Mouse (Mus musculus): ENCODE results near the gene Ocel1. TPM values are rescaled to one million over a fixed set of nuclear protein-coding genes. Genes with fewer than 3 reads are reported as not detected.

The Ocel1 gene
- polyA plus RNA-seq, 1 experiment from 2014 or later: 4.6 TPM

- peak; percentile 82 for ATAC-seq (ENCODE audit: insufficient read depth)
- peak within 1 kb of the TSS; percentile 95 for H3K9ac ChIP-seq
- H3K9me3 ChIP-seq (replicated peaks): no peaks in the 10 kb centered on the region
- peaks cover 44% of the 10 kb centered on the region for H3K36me3 ChIP-seq (replicated peaks)
- 12% methylated on average over 33 of the region's 33 CpGs for WGBS (ENCODE audit: insufficient replicate concordance)
- H3K4me2 ChIP-seq: peak within 1 kb of the TSS; percentile 86
- peak within 1 kb of the TSS; percentile 98 for H3K4me3 ChIP-seq (replicated peaks)
- H3K27ac ChIP-seq (replicated peaks): peak within 1 kb of the TSS; percentile 88
- no peaks in the 10 kb centered on the region for H3K27me3 ChIP-seq
- peaks cover 42% of the 10 kb centered on the region for H3K4me1 ChIP-seq (replicated peaks)
Measured at GRCm38 (mm10) chr8:71405401-71406098, 34.5 kb downstream of the Ocel1 start, which contains the start of gene Ankle1. TSS of gene Ankle1 (plus strand) at chr8:71406010.

DNA sequence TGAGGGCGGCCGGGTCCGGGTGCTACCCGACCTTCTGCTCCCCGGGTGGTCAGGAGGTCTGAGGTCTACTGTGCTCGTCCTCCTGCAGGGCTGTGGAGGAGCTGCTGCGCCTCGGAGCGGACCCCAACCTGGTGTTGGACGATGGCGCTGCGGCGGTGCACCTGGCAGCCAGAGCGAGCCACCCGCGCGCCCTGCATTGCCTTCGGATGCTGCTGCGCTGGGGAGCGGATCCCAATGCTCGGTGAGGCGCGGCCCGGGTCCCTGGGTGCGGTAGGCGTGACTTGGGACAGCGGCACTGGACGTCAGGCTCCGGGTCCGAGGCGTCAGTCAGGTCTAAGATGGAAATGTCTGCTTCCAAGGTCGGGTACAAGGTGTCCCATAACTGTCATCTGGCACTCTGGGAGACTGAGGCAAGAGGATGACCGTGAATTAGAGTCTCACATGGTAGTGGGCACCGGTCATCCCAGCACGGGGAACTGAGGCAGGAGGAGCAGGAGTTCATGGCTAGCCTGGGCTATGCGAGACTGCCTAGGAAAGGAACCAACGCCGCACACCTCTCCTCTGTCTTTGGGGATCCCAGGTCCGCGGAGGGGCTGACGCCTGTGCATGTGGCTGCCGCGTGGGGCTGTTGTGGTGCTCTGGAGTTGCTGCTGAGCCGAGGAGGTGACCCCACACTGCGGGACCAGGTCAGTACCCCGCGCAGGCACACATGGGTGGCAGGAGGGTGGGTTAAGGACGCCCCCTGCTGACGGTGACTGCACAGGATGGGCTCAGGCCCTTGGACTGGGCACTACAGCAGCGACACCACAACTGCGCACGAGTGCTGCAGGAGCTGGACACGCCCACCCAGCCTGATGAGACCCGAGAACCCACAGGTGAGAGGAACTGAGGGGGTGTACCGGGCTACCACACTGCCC is 35.3 kb downstream of the Ocel1 start:
- Histone ChIP-seq H3K4me2 (peak overlapping the region; percentile 86), H3K9me3 (replicated peaks) (no peaks in the 10 kb centered on the region), H3K36me3 (replicated peaks) (peaks cover 39% of the 10 kb centered on the region), H3K9ac (peak overlapping the region; percentile 95), H3K27me3 (no peaks in the 10 kb centered on the region), H3K4me1 (replicated peaks) (peaks cover 44% of the 10 kb centered on the region), H3K4me3 (replicated peaks) (peak overlapping the region; percentile 98), H3K27ac (replicated peaks) (peak overlapping the region; percentile 88)
- peak; percentile 75 for ATAC-seq (ENCODE audit: insufficient read depth)
- WGBS (ENCODE audit: insufficient replicate concordance): under 1% methylated on average over 55 of the region's 55 CpGs

DNA sequence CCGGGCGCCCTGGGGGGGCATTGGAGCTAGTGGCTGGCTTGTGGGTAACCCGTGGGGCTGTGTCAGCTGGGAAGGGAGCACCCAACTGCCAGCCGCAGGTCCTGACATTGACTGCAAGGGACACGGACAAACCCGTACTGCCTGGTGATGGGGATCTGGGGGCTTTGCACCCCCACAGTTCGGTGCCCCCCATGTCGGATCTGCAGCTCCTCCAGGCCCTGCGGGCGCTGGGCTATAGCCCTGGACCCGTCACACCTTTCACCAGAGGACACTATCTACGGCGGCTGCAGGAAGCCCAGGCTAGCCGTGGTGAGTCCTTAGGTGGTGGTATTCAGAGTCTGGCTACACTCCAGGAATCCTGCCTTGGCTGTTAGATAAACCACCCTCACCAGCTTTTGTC is 36.3 kb downstream of the Ocel1 start:
- H3K36me3 ChIP-seq (replicated peaks): peaks cover 37% of the 10 kb centered on the region
- no peak overlapping the region for H3K27ac ChIP-seq (replicated peaks)
- no peaks in the 10 kb centered on the region for H3K9me3 ChIP-seq (replicated peaks)
- ATAC-seq (ENCODE audit: insufficient read depth): no peak
- H3K4me2 ChIP-seq: peak overlapping the region; percentile 86
- H3K4me1 ChIP-seq (replicated peaks): peaks cover 52% of the 10 kb centered on the region
- H3K27me3 ChIP-seq: no peaks in the 10 kb centered on the region
- 84% methylated on average over 14 of the region's 14 CpGs for WGBS (ENCODE audit: insufficient replicate concordance)
- H3K9ac ChIP-seq: no peak overlapping the region
- H3K4me3 ChIP-seq (replicated peaks): peak overlapping the region; percentile 98

DNA sequence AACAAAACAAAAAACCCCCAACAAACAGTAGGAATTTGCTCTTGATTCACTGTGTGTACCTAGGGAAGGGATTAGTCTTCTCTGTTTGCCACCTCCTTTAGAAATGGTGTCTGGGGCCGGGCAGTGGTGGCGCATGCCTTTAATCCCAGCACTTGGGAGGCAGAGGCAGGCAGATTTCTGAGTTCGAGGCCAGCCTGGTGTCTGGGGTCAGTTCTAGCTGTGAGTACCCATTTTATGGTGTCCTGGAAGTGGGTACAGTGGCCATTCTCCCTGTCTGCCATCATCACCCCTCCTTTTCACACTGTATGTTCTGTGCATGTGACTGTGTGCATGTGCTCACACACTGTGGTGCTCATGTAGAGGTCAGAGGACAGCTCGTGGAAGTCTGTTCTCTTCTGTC is 37.1 kb downstream of the Ocel1 start:
- H3K27ac ChIP-seq (replicated peaks): no peak overlapping the region
- H3K4me1 ChIP-seq (replicated peaks): peaks cover 52% of the 10 kb centered on the region
- H3K4me2 ChIP-seq: no peak overlapping the region
- H3K36me3 ChIP-seq (replicated peaks): peaks cover 37% of the 10 kb centered on the region
- no peak for ATAC-seq (ENCODE audit: insufficient read depth)
- no peak overlapping the region for H3K9ac ChIP-seq
- no peak overlapping the region for H3K4me3 ChIP-seq (replicated peaks)
- H3K9me3 ChIP-seq (replicated peaks): no peaks in the 10 kb centered on the region
- no peaks in the 10 kb centered on the region for H3K27me3 ChIP-seq
- WGBS (ENCODE audit: insufficient replicate concordance): 91% methylated on average over 4 of the region's 4 CpGs

DNA sequence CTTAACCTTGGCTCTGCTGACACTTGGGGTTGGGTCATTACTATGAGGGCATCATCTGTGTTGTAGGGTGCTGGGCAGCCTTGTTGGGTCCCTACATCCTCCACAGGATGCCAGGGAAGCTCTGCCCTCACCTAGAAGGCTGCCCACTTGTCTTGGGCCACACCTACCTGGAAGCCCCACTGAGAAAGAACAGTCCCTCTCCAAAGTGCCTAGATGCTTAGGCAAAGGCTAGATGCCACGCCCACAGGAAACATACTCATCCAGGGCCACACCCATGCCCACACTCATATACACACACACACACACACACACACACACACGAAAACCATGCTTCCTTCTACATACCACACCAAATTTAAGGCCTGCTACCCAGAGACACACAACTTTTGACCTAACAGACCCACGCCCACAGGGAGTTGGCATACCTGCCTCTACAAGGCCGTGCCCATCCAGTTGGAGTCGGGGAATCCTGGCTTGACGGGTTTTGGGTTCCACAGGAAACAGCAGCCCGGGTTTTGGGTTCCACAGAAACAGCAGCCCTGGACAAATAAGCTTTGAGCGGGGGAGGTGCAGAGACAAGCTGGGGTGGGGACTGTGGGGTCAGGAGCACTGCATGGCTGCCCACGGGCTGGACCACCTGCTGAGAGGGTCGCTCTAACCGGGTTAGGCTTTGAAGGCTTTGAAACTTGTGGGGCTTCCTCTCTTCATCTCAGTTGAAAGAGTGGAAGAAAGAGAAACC is 40.6 kb downstream of the Ocel1 start:
- H3K9ac ChIP-seq: no peak overlapping the region
- H3K27me3 ChIP-seq: no peaks in the 10 kb centered on the region
- H3K9me3 ChIP-seq (replicated peaks): no peaks in the 10 kb centered on the region
- peaks cover 23% of the 10 kb centered on the region for H3K4me1 ChIP-seq (replicated peaks)
- H3K36me3 ChIP-seq (replicated peaks): peaks cover 36% of the 10 kb centered on the region
- 38% methylated on average over 11 of the region's 11 CpGs for WGBS (ENCODE audit: insufficient replicate concordance)
- no peak overlapping the region for H3K4me2 ChIP-seq
- no peak overlapping the region for H3K27ac ChIP-seq (replicated peaks)
- ATAC-seq (ENCODE audit: insufficient read depth): no peak
- H3K4me3 ChIP-seq (replicated peaks): no peak overlapping the region

- ATAC-seq (ENCODE audit: insufficient read depth): no peak
- H3K27ac ChIP-seq (replicated peaks): no peak overlapping the region
Measured at GRCm38 (mm10) chr8:71422121-71422520, 51.0 kb downstream of the Ocel1 start.

More at GRCm38 (mm10) chr8:71422121-71422520, 51.0 kb downstream of the Ocel1 start:
- no peaks in the 10 kb centered on the region for H3K4me1 ChIP-seq (replicated peaks)
- H3K4me2 ChIP-seq: no peak overlapping the region
- H3K4me3 ChIP-seq (replicated peaks): no peak overlapping the region
- no peaks in the 10 kb centered on the region for H3K9me3 ChIP-seq (replicated peaks)
- no peaks in the 10 kb centered on the region for H3K27me3 ChIP-seq
- no peak overlapping the region for H3K9ac ChIP-seq
- no peaks in the 10 kb centered on the region for H3K36me3 ChIP-seq (replicated peaks)

Other genes starting within 250 kb of the Ocel1 start
- 7.3 and 8.6 TPM in 2 replicates for gene Myo9b, start 98.6 kb upstream of the Ocel1 start, polyA plus RNA-seq (2015; fragmentation: Nextera tagmentation; extraction: Ambion mirVana)
- gene Haus8, start 98.4 kb upstream of the Ocel1 start, polyA plus RNA-seq (2015; fragmentation: Nextera tagmentation; extraction: Ambion mirVana): 44.8 and 47.5 TPM in 2 replicates
- gene Use1, start 4.5 kb upstream of the Ocel1 start, polyA plus RNA-seq (2015; fragmentation: Nextera tagmentation; extraction: Ambion mirVana): 38.7 and 41.1 TPM in 2 replicates
- gene Nr2f6, start 10.7 kb downstream of the Ocel1 start, polyA plus RNA-seq (2015; fragmentation: Nextera tagmentation; extraction: Ambion mirVana): 24.1 and 27.0 TPM in 2 replicates
- gene Ushbp1, start 24.5 kb downstream of the Ocel1 start, polyA plus RNA-seq (2015; fragmentation: Nextera tagmentation; extraction: Ambion mirVana): 3.3 and 5.2 TPM in 2 replicates
- 56.0 and 58.5 TPM in 2 replicates for gene Babam1, start 25.6 kb downstream of the Ocel1 start, polyA plus RNA-seq (2015; fragmentation: Nextera tagmentation; extraction: Ambion mirVana)
- gene Ankle1, start 34.7 kb downstream of the Ocel1 start, polyA plus RNA-seq (2015; fragmentation: Nextera tagmentation; extraction: Ambion mirVana): 42.0 and 54.0 TPM in 2 replicates
- 9.1 and 9.2 TPM in 2 replicates for gene Abhd8, start 92.4 kb downstream of the Ocel1 start, polyA plus RNA-seq (2015; fragmentation: Nextera tagmentation; extraction: Ambion mirVana)
- 81.2 and 96.6 TPM in 2 replicates for gene Mrpl34, start 93.7 kb downstream of the Ocel1 start, polyA plus RNA-seq (2015; fragmentation: Nextera tagmentation; extraction: Ambion mirVana)
- gene Dda1, start 97.9 kb downstream of the Ocel1 start, polyA plus RNA-seq (2015; fragmentation: Nextera tagmentation; extraction: Ambion mirVana): 38.3 and 42.6 TPM in 2 replicates
- 0.15 and 0.20 TPM in 2 replicates for gene Ano8, start 114.7 kb downstream of the Ocel1 start, polyA plus RNA-seq (2015; fragmentation: Nextera tagmentation; extraction: Ambion mirVana)
- 4.2 and 5.1 TPM in 2 replicates for gene Gtpbp3, start 116.8 kb downstream of the Ocel1 start, polyA plus RNA-seq (2015; fragmentation: Nextera tagmentation; extraction: Ambion mirVana)
- gene Plvap, start 140.5 kb downstream of the Ocel1 start, polyA plus RNA-seq (2015; fragmentation: Nextera tagmentation; extraction: Ambion mirVana): 22.4 and 23.9 TPM in 2 replicates
- 0.06 and 0.14 TPM in 2 replicates for gene Ccdc194, start 154.4 kb downstream of the Ocel1 start, polyA plus RNA-seq (2015; fragmentation: Nextera tagmentation; extraction: Ambion mirVana)
- gene Bst2, start 166.2 kb downstream of the Ocel1 start, polyA plus RNA-seq (2015; fragmentation: Nextera tagmentation; extraction: Ambion mirVana): 35.3 and 37.3 TPM in 2 replicates
- gene Mvb12a, start 171.6 kb downstream of the Ocel1 start, polyA plus RNA-seq (2015; fragmentation: Nextera tagmentation; extraction: Ambion mirVana): 31.6 and 35.2 TPM in 2 replicates
- gene Tmem221, start 187.6 kb downstream of the Ocel1 start, polyA plus RNA-seq (2015; fragmentation: Nextera tagmentation; extraction: Ambion mirVana): 0.50 and 0.94 TPM in 2 replicates
- 0.09 TPM in 1 of 2 replicates, not detected in the other for gene Nxnl1, start 195.3 kb downstream of the Ocel1 start, polyA plus RNA-seq (2015; fragmentation: Nextera tagmentation; extraction: Ambion mirVana)
- gene Slc27a1, start 197.6 kb downstream of the Ocel1 start, polyA plus RNA-seq (2015; fragmentation: Nextera tagmentation; extraction: Ambion mirVana): 2.3 and 3.0 TPM in 2 replicates
- 90.7 and 92.8 TPM in 2 replicates for gene Pgls, start 220.9 kb downstream of the Ocel1 start, polyA plus RNA-seq (2015; fragmentation: Nextera tagmentation; extraction: Ambion mirVana)
- 0.99 and 1.4 TPM in 2 replicates for gene Fam129c, start 226.3 kb downstream of the Ocel1 start, polyA plus RNA-seq (2015; fragmentation: Nextera tagmentation; extraction: Ambion mirVana)
- 23.0 and 25.6 TPM in 2 replicates for gene Colgalt1, start 239.7 kb downstream of the Ocel1 start, polyA plus RNA-seq (2015; fragmentation: Nextera tagmentation; extraction: Ambion mirVana)

Measured in liver, embryonic 15.5 days (tissue).